8 mouse cellular contexts compared by ENCODE assay signal in the genomic region with DNA sequence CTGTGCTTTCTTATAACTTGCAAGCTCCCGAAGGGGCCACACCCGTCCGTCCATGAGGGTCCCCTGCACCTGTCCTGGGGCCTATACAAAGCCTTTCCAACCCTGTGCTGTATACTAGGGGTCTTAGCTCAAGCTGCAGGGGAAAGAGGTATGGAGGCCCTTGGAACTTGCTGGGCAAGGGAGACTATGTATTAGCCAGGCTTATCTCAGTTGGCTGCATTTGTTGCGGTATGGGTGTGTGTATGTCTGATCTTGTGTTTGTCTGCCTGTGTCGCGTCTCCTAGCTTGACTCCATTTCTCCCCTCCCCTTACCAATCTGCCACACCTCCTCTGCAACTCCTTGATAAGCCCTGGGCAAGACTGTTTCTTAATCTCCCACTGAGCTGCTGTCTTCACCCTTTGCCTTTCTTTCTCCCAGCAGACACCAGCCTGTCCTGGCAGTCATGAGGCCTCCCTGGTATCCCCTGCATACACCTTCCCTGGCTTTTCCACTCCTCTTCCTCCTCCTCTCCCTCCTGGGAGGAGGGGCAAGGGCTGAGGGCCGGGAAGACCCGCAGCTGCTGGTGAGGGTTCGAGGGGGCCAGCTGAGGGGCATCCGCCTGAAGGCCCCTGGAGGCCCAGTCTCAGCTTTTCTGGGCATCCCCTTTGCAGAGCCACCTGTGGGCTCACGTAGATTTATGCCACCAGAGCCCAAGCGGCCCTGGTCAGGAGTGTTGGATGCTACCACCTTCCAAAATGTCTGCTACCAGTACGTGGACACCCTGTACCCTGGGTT. TPM values are rescaled to one million over a fixed set of nuclear protein-coding genes. Genes with fewer than 3 reads are reported as not detected.
DNase-seq lines count a peak whose midpoint lies in the region; ATAC-seq and TF ChIP-seq lines count a peak whose summit lies in the region.

No protein-coding gene starts in this region.

- TF ChIP-seq CTCF in left cerebral cortex, adult 2 months (IDR thresholded peaks at IDR 0.05): no peak

- ATAC-seq in erythroblast, adult 5-6 weeks (replicated peaks; ENCODE audit: low FRiP score, poor library complexity, severe bottlenecking): peak; percentile 55
- peak; percentile 79 for ATAC-seq in liver, embryonic 12.5 days

- intact Hi-C loops in left cerebral cortex, adult 2 months (cut with DNase I): loop anchor here (2.0 to 5.0 kb wide), 2 partner anchors 218 to 259 kb away; no protein-coding TSS in a partner anchor
- intact Hi-C loops in left cerebral cortex, postnatal 25 days (cut with DNase I): loop anchor here (2.0 to 5.0 kb wide), 2 partner anchors 242 to 257 kb away; a partner anchor contains a TSS

- H3K9ac ChIP-seq in liver, embryonic 12.5 days: peak overlapping the region; percentile 91

- H3K4me1 ChIP-seq in liver, embryonic 12.5 days: peaks cover 82% of the 10 kb centered on the region

- peak overlapping the region; percentile 83 for H3K27ac ChIP-seq in left cerebral cortex, adult 2 months
- H3K27ac ChIP-seq in liver, embryonic 12.5 days: peak overlapping the region; percentile 100

- peak overlapping the region; percentile 44 for H3K4me3 ChIP-seq in left cerebral cortex, adult 2 months
- H3K4me3 ChIP-seq in liver, embryonic 12.5 days: peak overlapping the region; percentile 77

- WGBS in liver, embryonic 12.5 days (ENCODE audit: insufficient replicate concordance): 15% methylated on average over 13 of the region's 13 CpGs

- no peaks in the 10 kb centered on the region for H3K9me3 ChIP-seq in liver, embryonic 12.5 days (replicated peaks)

- H3K4me2 ChIP-seq in liver, embryonic 12.5 days: peak overlapping the region; percentile 100

- H3K27me3 ChIP-seq in liver, embryonic 12.5 days (replicated peaks): peaks cover 41% of the 10 kb centered on the region

- no peak for DNase-seq in left cerebral cortex, adult 2 months (ENCODE audit: extremely low spot score in 1 of 2, low spot score in 2 of 2)
- no peak for DNase-seq in left cerebral cortex, postnatal 25 days (ENCODE audit: low spot score in 2 of 2)
- DNase-seq in spleen, postnatal 4 days (ENCODE audit: low spot score in 2 of 2): peak; percentile 80 to 86
- DNase-seq in thymus, postnatal 10 days (ENCODE audit: low spot score in 2 of 2): no peak
- no peak for DNase-seq in layer of hippocampus, adult 18-20 months (ENCODE audit: low spot score in 2 of 2)
- DNase-seq in retina, postnatal 1 day: no peak

- H3K36me3 ChIP-seq in liver, embryonic 12.5 days: peaks cover 11% of the 10 kb centered on the region

RNA-seq across cellular contexts. Expression of a gene that starts 2.5 kb away (rescaled TPM):
- 10 to 100 TPM; 53.8 to 62.9 TPM for total RNA-seq in left cerebral cortex, adult 2 months (2021)
- total RNA-seq in left cerebral cortex, postnatal 25 days (2021): 10 to 100 TPM; 54.9 to 63.3 TPM
- total RNA-seq in erythroblast, adult 5-6 weeks (2015; ENCODE audit: low replicate concordance): 63.5 and 69.6 TPM in 2 replicates
- total RNA-seq in erythroblast, adult 5-6 weeks (2017; ENCODE audit: low replicate concordance): 55.2 and 63.8 TPM in 2 replicates
- polyA plus RNA-seq in liver, embryonic 12.5 days (2016; fragmentation: Nextera tagmentation; extraction: Ambion mirVana): 23.4 and 26.2 TPM in 2 replicates
- total RNA-seq in layer of hippocampus, adult 18-20 months (2021): 10 to 100 TPM; 55.3 to 56.2 TPM

RNA-seq across cellular contexts. Expression of a gene that starts 4.7 kb away (rescaled TPM):
- total RNA-seq in left cerebral cortex, adult 2 months (2021): 10 to 100 TPM; 11.6 to 14.4 TPM
- 10 to 100 TPM in 1 of 2 experiments, 1 to 10 TPM in 1; 9.8 to 13.3 TPM for total RNA-seq in left cerebral cortex, postnatal 25 days (2021)
- 19.0 and 21.7 TPM in 2 replicates for total RNA-seq in erythroblast, adult 5-6 weeks (2015; ENCODE audit: low replicate concordance)
- total RNA-seq in erythroblast, adult 5-6 weeks (2017; ENCODE audit: low replicate concordance): 16.6 and 27.9 TPM in 2 replicates
- 11.9 and 12.5 TPM in 2 replicates for polyA plus RNA-seq in liver, embryonic 12.5 days (2016; fragmentation: Nextera tagmentation; extraction: Ambion mirVana)
- total RNA-seq in layer of hippocampus, adult 18-20 months (2021): 10 to 100 TPM; 10.9 to 11.7 TPM

RNA-seq across cellular contexts. Expression of a gene that starts 17.7 kb away (rescaled TPM):
- total RNA-seq in left cerebral cortex, adult 2 months (2021): 100 to 1,000 TPM; 202 to 221 TPM
- 100 to 1,000 TPM; 176 to 178 TPM for total RNA-seq in left cerebral cortex, postnatal 25 days (2021)
- 85.7 and 166 TPM in 2 replicates for total RNA-seq in erythroblast, adult 5-6 weeks (2015; ENCODE audit: low replicate concordance)
- total RNA-seq in erythroblast, adult 5-6 weeks (2017; ENCODE audit: low replicate concordance): 227 and 383 TPM in 2 replicates
- polyA plus RNA-seq in liver, embryonic 12.5 days (2016; fragmentation: Nextera tagmentation; extraction: Ambion mirVana): 125 and 128 TPM in 2 replicates
- total RNA-seq in layer of hippocampus, adult 18-20 months (2021): 100 to 1,000 TPM; 202 to 234 TPM

RNA-seq across cellular contexts. Expression of a gene that starts 24.4 kb away (rescaled TPM):
- total RNA-seq in left cerebral cortex, adult 2 months (2021): 1 to 10 TPM; 4.5 to 6.5 TPM
- 1 to 10 TPM; 4.3 to 5.9 TPM for total RNA-seq in left cerebral cortex, postnatal 25 days (2021)
- 0.96 and 2.1 TPM in 2 replicates for total RNA-seq in erythroblast, adult 5-6 weeks (2015; ENCODE audit: low replicate concordance)
- 2.6 TPM in 1 of 2 replicates, not detected in the other for total RNA-seq in erythroblast, adult 5-6 weeks (2017; ENCODE audit: low replicate concordance)
- 16.8 and 18.7 TPM in 2 replicates for polyA plus RNA-seq in liver, embryonic 12.5 days (2016; fragmentation: Nextera tagmentation; extraction: Ambion mirVana)
- 1 to 10 TPM; 5.4 to 6.2 TPM for total RNA-seq in layer of hippocampus, adult 18-20 months (2021)

RNA-seq across cellular contexts. Expression of a gene that starts 43.6 kb away (rescaled TPM):
- 10 to 100 TPM; 22.8 to 25.1 TPM for total RNA-seq in left cerebral cortex, adult 2 months (2021)
- 10 to 100 TPM; 21.3 to 23.2 TPM for total RNA-seq in left cerebral cortex, postnatal 25 days (2021)
- total RNA-seq in erythroblast, adult 5-6 weeks (2015; ENCODE audit: low replicate concordance): 1.9 TPM in 2 replicates
- total RNA-seq in erythroblast, adult 5-6 weeks (2017; ENCODE audit: low replicate concordance): 0.43 and 0.98 TPM in 2 replicates
- 5.0 and 5.8 TPM in 2 replicates for polyA plus RNA-seq in liver, embryonic 12.5 days (2016; fragmentation: Nextera tagmentation; extraction: Ambion mirVana)
- total RNA-seq in layer of hippocampus, adult 18-20 months (2021): 10 to 100 TPM; 21.6 to 23.7 TPM

Comparison
In these comparisons a context has a peak if more than half of its experiments do, and no peak if none do; other contexts are left out.
1. DNase-seq: peak in spleen, postnatal 4 days (2 of 2); none in left cerebral cortex, adult 2 months (0 of 2), left cerebral cortex, postnatal 25 days (0 of 2), thymus, postnatal 10 days (0 of 2), layer of hippocampus, adult 18-20 months (0 of 2) and retina, postnatal 1 day (single experiment).